Mouse (Mus musculus): ENCODE results near the gene Cabin1. TPM values are rescaled to one million over a fixed set of nuclear protein-coding genes. Genes with fewer than 3 reads are reported as not detected.

Cabin1 gene
- polyA plus RNA-seq, 1 experiment from 2014 or later, result 34.5 TPM

- Histone ChIP-seq H3K9me3 (ENCODE audit: low read length) (no peaks in the 10 kb centered on the region), H3K36me3 (ENCODE audit: insufficient read depth, low read length) (peaks cover 6% of the 10 kb centered on the region; the same call in 1 of the 2 replicates), H3K27ac (ENCODE audit: low read length) (no peak overlapping the region), H3K4me2 (replicated peaks; ENCODE audit: low read depth, low read length) (peak overlapping the region; percentile 84), H3K27me3 (replicated peaks; ENCODE audit: insufficient read depth, low read length) (no peaks in the 10 kb centered on the region), H3K4me3 (ENCODE audit: low read depth, low read length) (peak overlapping the region; percentile 80), H3K4me1 (ENCODE audit: insufficient read depth, low read depth, low read length) (peaks cover 11% of the 10 kb centered on the region), H3K9ac (replicated peaks; ENCODE audit: low read depth) (peak overlapping the region; percentile 72)
- TF ChIP-seq CTCF (IDR thresholded peaks at IDR 0.05) (no peak), EP300 (IDR thresholded peaks at IDR 0.05) (no peak)
- WGBS, result 39% methylated on average over 4 of the region's 4 CpGs
- ATAC-seq (no peak), DNase-seq (ENCODE audit: low spot score) (no peak)
These were observed 97.6 kb downstream of the Cabin1 start for GRCm38 (mm10) chr10:75666451-75667030.

GRCm38 (mm10) chr10:75664673-75665270 is 99.4 kb downstream of the Cabin1 start:
- H3K4me2 ChIP-seq (replicated peaks; ENCODE audit: low read depth, low read length), result no peak overlapping the region
- H3K36me3 ChIP-seq (ENCODE audit: insufficient read depth, low read length), result peaks cover 8% of the 10 kb centered on the region; the same call in 1 of the 2 replicates
- peaks cover 11% of the 10 kb centered on the region for H3K4me1 ChIP-seq (ENCODE audit: insufficient read depth, low read depth, low read length)
- no peak overlapping the region for H3K4me3 ChIP-seq (ENCODE audit: low read depth, low read length)
- H3K9ac ChIP-seq (replicated peaks; ENCODE audit: low read depth), result no peak overlapping the region
- no peak for ATAC-seq
- no peaks in the 10 kb centered on the region for H3K9me3 ChIP-seq (ENCODE audit: low read length)
- 78% methylated on average over 6 of the region's 6 CpGs for WGBS
- H3K27ac ChIP-seq (ENCODE audit: low read length), result no peak overlapping the region
- no peak for TF ChIP-seq CTCF (IDR thresholded peaks at IDR 0.05)
- no peak for TF ChIP-seq EP300 (IDR thresholded peaks at IDR 0.05)
- DNase-seq (ENCODE audit: low spot score), result no peak
- H3K27me3 ChIP-seq (replicated peaks; ENCODE audit: insufficient read depth, low read length), result no peaks in the 10 kb centered on the region

- Histone ChIP-seq H3K9ac (replicated peaks; ENCODE audit: low read depth) (no peak overlapping the region), H3K27ac (ENCODE audit: low read length) (no peak overlapping the region), H3K27me3 (replicated peaks; ENCODE audit: insufficient read depth, low read length) (no peaks in the 10 kb centered on the region), H3K4me3 (ENCODE audit: low read depth, low read length) (no peak overlapping the region), H3K4me2 (replicated peaks; ENCODE audit: low read depth, low read length) (no peak overlapping the region), H3K36me3 (ENCODE audit: insufficient read depth, low read length) (peaks cover 16% of the 10 kb centered on the region), H3K9me3 (ENCODE audit: low read length) (no peaks in the 10 kb centered on the region), H3K4me1 (ENCODE audit: insufficient read depth, low read depth, low read length) (peaks cover 8% of the 10 kb centered on the region)
- no peak for DNase-seq (ENCODE audit: low spot score)
- no peak for ATAC-seq
- 91% methylated on average over 4 of the region's 4 CpGs for WGBS
- no peak for TF ChIP-seq CTCF (IDR thresholded peaks at IDR 0.05)
- TF ChIP-seq EP300 (IDR thresholded peaks at IDR 0.05), result no peak
These were observed 101.6 kb downstream of the Cabin1 start for GRCm38 (mm10) chr10:75662575-75662974.

- Histone ChIP-seq H3K9ac (replicated peaks; ENCODE audit: low read depth) (no peak overlapping the region), H3K27ac (ENCODE audit: low read length) (no peak overlapping the region), H3K4me2 (replicated peaks; ENCODE audit: low read depth, low read length) (no peak overlapping the region), H3K4me3 (ENCODE audit: low read depth, low read length) (no peak overlapping the region), H3K36me3 (ENCODE audit: insufficient read depth, low read length) (peaks cover 22% of the 10 kb centered on the region), H3K27me3 (replicated peaks; ENCODE audit: insufficient read depth, low read length) (no peaks in the 10 kb centered on the region), H3K4me1 (ENCODE audit: insufficient read depth, low read depth, low read length) (peaks cover 8% of the 10 kb centered on the region), H3K9me3 (ENCODE audit: low read length) (no peaks in the 10 kb centered on the region)
- no peak for ATAC-seq
- WGBS, result 91% methylated on average over 3 of the region's 3 CpGs
- TF ChIP-seq EP300 (IDR thresholded peaks at IDR 0.05) (no peak), CTCF (IDR thresholded peaks at IDR 0.05) (no peak)
- no peak for DNase-seq (ENCODE audit: low spot score)
These were observed 102.3 kb downstream of the Cabin1 start for GRCm38 (mm10) chr10:75661876-75662275.

GRCm38 (mm10) chr10:75661381-75661780 is 102.8 kb downstream of the Cabin1 start:
- no peak overlapping the region for H3K4me3 ChIP-seq (ENCODE audit: low read depth, low read length)
- H3K9me3 ChIP-seq (ENCODE audit: low read length), result no peaks in the 10 kb centered on the region
- H3K27ac ChIP-seq (ENCODE audit: low read length), result peak overlapping the region; percentile 20; the same call in 1 of the 2 replicates
- no peak overlapping the region for H3K9ac ChIP-seq (replicated peaks; ENCODE audit: low read depth)
- H3K4me1 ChIP-seq (ENCODE audit: insufficient read depth, low read depth, low read length), result peaks cover 5% of the 10 kb centered on the region
- DNase-seq (ENCODE audit: low spot score) (peak; percentile 52), ATAC-seq (0 out of 2 replicates have a peak, but pooled peaks have one; percentile 35)
- TF ChIP-seq EP300 (IDR thresholded peaks at IDR 0.05), result no peak
- no peak for TF ChIP-seq CTCF (IDR thresholded peaks at IDR 0.05)
- H3K27me3 ChIP-seq (replicated peaks; ENCODE audit: insufficient read depth, low read length), result no peaks in the 10 kb centered on the region
- WGBS, result 75% methylated on average over 6 of the region's 6 CpGs
- H3K36me3 ChIP-seq (ENCODE audit: insufficient read depth, low read length), result peaks cover 27% of the 10 kb centered on the region
- H3K4me2 ChIP-seq (replicated peaks; ENCODE audit: low read depth, low read length), result no peak overlapping the region

- Histone ChIP-seq H3K9me3 (ENCODE audit: low read length) (no peaks in the 10 kb centered on the region), H3K4me2 (replicated peaks; ENCODE audit: low read depth, low read length) (no peak overlapping the region), H3K9ac (replicated peaks; ENCODE audit: low read depth) (no peak overlapping the region), H3K4me1 (ENCODE audit: insufficient read depth, low read depth, low read length) (no peaks in the 10 kb centered on the region), H3K36me3 (ENCODE audit: insufficient read depth, low read length) (peaks cover 35% of the 10 kb centered on the region), H3K27me3 (replicated peaks; ENCODE audit: insufficient read depth, low read length) (no peaks in the 10 kb centered on the region), H3K4me3 (ENCODE audit: low read depth, low read length) (no peak overlapping the region), H3K27ac (ENCODE audit: low read length) (no peak overlapping the region)
- TF ChIP-seq CTCF (IDR thresholded peaks at IDR 0.05) (no peak), EP300 (IDR thresholded peaks at IDR 0.05) (no peak)
- DNase-seq (ENCODE audit: low spot score) (no peak), ATAC-seq (no peak)
- WGBS, result 96% methylated on average over 7 of the region's 7 CpGs
These were observed 106.4 kb downstream of the Cabin1 start for GRCm38 (mm10) chr10:75657772-75658171.
